Mouse (Mus musculus): ENCODE data around the gene Rtp2. TPM values are rescaled to one million over a fixed set of nuclear protein-coding genes. Genes with fewer than 3 reads are reported as not detected.
A peak's percentile ranks its signal among the peaks of the same experiment; 100 is the strongest.

Rtp2 gene
- polyA plus RNA-seq, 1 experiment from 2014 or later, result 0.10 TPM

DNA sequence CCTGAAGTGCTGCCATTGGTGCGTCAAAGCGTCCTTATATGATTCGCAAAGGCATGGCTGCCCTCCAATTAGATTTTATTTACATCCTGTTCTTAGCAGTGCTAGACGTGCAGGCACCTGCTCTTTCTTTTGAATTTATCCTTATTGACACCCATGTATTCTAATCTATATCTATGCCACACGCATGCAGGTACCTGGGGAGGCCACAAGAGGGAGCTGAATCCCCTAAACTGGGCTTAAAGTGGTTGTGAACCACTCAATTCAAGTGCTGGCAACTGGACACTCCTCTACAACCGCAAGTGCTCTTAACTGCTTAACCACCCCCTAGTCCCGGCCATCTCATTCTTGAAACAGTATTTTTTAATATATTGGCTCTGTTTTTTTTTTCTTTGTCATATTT lies 35.1 kb upstream of the Rtp2 start:
- no peak for DNase-seq (ENCODE audit: low spot score)
- Histone ChIP-seq H3K36me3 (replicated peaks) (no peaks in the 10 kb centered on the region), H3K9me3 (no peaks in the 10 kb centered on the region), H3K4me3 (no peak overlapping the region), H3K27ac (replicated peaks) (no peak overlapping the region), H3K4me1 (peaks cover 11% of the 10 kb centered on the region), H3K27me3 (replicated peaks; ENCODE audit: low read depth, poor library complexity, severe bottlenecking) (no peaks in the 10 kb centered on the region)
- WGBS, result 83% methylated on average over 7 of the region's 7 CpGs

DNA sequence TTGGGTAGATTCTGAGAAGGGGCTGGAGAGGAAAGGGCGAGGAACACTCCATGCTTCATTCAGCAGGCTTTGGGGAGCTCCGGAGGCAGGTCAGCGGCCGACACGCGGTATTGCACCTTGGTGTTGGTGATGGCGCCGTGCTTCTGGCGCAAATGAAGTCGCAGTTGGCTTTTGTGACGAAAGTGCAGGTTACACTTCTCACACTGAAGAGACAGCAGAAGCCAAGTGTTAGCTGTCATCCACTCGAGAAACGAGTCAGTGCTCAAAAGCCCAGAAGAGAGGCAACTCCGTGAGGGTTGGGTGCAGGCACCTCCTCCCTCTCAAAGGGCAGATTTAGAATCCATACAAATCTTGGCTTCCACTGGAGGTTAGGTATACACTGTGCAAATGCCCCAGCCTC lies 33.9 kb upstream of the Rtp2 start:
- no peaks in the 10 kb centered on the region for H3K9me3 ChIP-seq
- H3K27me3 ChIP-seq (replicated peaks; ENCODE audit: low read depth, poor library complexity, severe bottlenecking), result no peaks in the 10 kb centered on the region
- no peak overlapping the region for H3K27ac ChIP-seq (replicated peaks)
- no peaks in the 10 kb centered on the region for H3K36me3 ChIP-seq (replicated peaks)
- 87% methylated on average over 14 of the region's 14 CpGs for WGBS
- DNase-seq (ENCODE audit: low spot score), result no peak
- no peak overlapping the region for H3K4me3 ChIP-seq
- peaks cover 6% of the 10 kb centered on the region; the same call in 1 of the 2 replicates for H3K4me1 ChIP-seq

GRCm38 (mm10) chr16:23964706-23965367 lies 32.6 kb upstream of the Rtp2 start:
- H3K27ac ChIP-seq (replicated peaks), result no peak overlapping the region
- WGBS, result 81% methylated on average over 14 of the region's 14 CpGs
- peaks cover 6% of the 10 kb centered on the region; the same call in 1 of the 2 replicates for H3K4me1 ChIP-seq

DNA sequence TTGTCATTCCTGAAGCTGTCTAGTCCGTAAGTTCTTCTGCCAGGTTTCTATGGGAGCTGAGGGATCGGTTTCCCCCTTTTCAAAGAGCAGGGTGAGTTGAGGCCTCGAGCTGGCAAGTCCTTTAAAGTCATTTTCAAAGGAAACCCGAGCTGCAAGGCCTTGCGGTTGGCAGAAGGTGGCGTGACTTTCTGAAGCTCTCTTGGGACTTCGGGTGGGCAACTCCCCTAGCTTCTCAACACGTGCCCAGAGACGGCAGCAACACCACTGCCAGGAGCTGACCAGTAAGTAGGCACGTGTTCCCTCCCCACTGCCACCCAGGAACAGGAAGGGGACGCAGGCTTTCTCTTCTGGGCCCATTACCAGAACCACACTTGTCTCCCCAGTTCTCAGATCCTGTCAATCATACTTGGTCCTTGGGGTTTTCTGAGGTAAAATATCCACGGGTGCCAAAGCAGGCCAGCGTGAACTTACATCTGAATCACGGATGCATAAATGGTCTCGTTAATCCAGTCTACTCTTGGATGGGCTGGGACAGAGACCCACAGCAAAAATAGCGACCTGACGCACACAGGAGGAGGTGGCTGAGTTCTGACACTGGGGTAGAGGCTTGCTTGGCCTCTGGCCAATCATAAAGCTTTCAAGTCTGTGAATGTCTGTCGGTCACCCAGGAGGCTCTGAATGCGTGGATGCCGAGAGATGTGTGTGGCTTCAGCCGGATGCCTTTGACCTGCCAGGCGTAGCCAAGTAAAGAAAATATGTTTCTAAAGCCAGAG lies 31.9 kb upstream of the Rtp2 start:
- WGBS, result 79% methylated on average over 22 of the region's 22 CpGs
- Histone ChIP-seq H3K27ac (replicated peaks) (no peak overlapping the region), H3K4me3 (no peak overlapping the region), H3K36me3 (replicated peaks) (no peaks in the 10 kb centered on the region), H3K9me3 (no peaks in the 10 kb centered on the region), H3K4me1 (peaks cover 6% of the 10 kb centered on the region; the same call in 1 of the 2 replicates), H3K27me3 (replicated peaks; ENCODE audit: low read depth, poor library complexity, severe bottlenecking) (no peaks in the 10 kb centered on the region)
- no peak for DNase-seq (ENCODE audit: low spot score)

More at GRCm38 (mm10) chr16:23964706-23965367, 32.6 kb upstream of the Rtp2 start:
- H3K4me3 ChIP-seq, result no peak overlapping the region
- DNase-seq (ENCODE audit: low spot score), result no peak
- no peaks in the 10 kb centered on the region for H3K36me3 ChIP-seq (replicated peaks)
- no peaks in the 10 kb centered on the region for H3K27me3 ChIP-seq (replicated peaks; ENCODE audit: low read depth, poor library complexity, severe bottlenecking)
- no peaks in the 10 kb centered on the region for H3K9me3 ChIP-seq

- H3K27ac ChIP-seq (replicated peaks), result no peak overlapping the region
- H3K36me3 ChIP-seq (replicated peaks), result no peaks in the 10 kb centered on the region
- no peaks in the 10 kb centered on the region for H3K9me3 ChIP-seq
- peaks cover 6% of the 10 kb centered on the region; the same call in 1 of the 2 replicates for H3K4me1 ChIP-seq
- 87% methylated on average over 2 of the region's 2 CpGs for WGBS
- no peak for DNase-seq (ENCODE audit: low spot score)
- no peak overlapping the region for H3K4me3 ChIP-seq
- H3K27me3 ChIP-seq (replicated peaks; ENCODE audit: low read depth, poor library complexity, severe bottlenecking), result no peaks in the 10 kb centered on the region
Observed at GRCm38 (mm10) chr16:23962401-23962800, 30.2 kb upstream of the Rtp2 start.

DNA sequence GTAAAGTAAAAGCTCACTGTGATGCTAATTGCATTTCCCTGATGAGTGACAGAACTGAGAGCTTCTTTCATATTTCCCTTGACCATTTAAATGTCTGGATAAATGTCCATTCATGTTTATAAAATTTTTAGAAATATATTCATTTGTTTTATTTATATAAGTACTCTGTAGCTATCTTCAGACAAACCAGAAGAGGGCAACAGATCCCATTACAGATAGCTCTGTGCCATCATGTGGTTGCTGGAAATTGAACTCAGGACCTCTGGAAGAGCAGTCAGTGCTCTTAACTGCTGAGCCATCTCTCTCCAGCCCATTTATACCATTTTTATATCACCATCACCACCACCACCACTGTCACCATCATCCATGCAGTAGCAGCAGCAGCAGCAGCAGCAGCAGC lies 26.7 kb upstream of the Rtp2 start:
- H3K4me1 ChIP-seq, result peaks cover 4% of the 10 kb centered on the region; the same call in 1 of the 2 replicates
- H3K36me3 ChIP-seq (replicated peaks), result no peaks in the 10 kb centered on the region
- H3K4me3 ChIP-seq, result no peak overlapping the region
- H3K27me3 ChIP-seq (replicated peaks; ENCODE audit: low read depth, poor library complexity, severe bottlenecking), result no peaks in the 10 kb centered on the region
- no peak overlapping the region for H3K27ac ChIP-seq (replicated peaks)
- DNase-seq (ENCODE audit: low spot score), result no peak
- no peaks in the 10 kb centered on the region for H3K9me3 ChIP-seq

GRCm38 (mm10) chr16:23953959-23954260 lies 21.7 kb upstream of the Rtp2 start:
- DNase-seq (ENCODE audit: low spot score), result no peak
- Histone ChIP-seq H3K9me3 (no peaks in the 10 kb centered on the region), H3K4me3 (no peak overlapping the region), H3K36me3 (replicated peaks) (no peaks in the 10 kb centered on the region), H3K27me3 (replicated peaks; ENCODE audit: low read depth, poor library complexity, severe bottlenecking) (no peaks in the 10 kb centered on the region), H3K4me1 (no peaks in the 10 kb centered on the region; the same call in 1 of the 2 replicates), H3K27ac (replicated peaks) (no peak overlapping the region)
- 15% methylated on average over 1 of the region's 1 CpGs for WGBS

- no peak overlapping the region; the same call in 1 of the 2 replicates for H3K27ac ChIP-seq (replicated peaks)
- H3K9me3 ChIP-seq, result no peaks in the 10 kb centered on the region
- H3K4me1 ChIP-seq, result no peaks in the 10 kb centered on the region; the same call in 1 of the 2 replicates
- 55% methylated on average over 11 of the region's 11 CpGs for WGBS
- no peak overlapping the region for H3K4me3 ChIP-seq
- no peaks in the 10 kb centered on the region for H3K36me3 ChIP-seq (replicated peaks)
- DNase-seq (ENCODE audit: low spot score), result peak; percentile 75
- H3K27me3 ChIP-seq (replicated peaks; ENCODE audit: low read depth, poor library complexity, severe bottlenecking), result no peaks in the 10 kb centered on the region
Observed at GRCm38 (mm10) chr16:23953189-23953958, 21.2 kb upstream of the Rtp2 start.

- no peak overlapping the region for H3K27ac ChIP-seq (replicated peaks)
- H3K36me3 ChIP-seq (replicated peaks), result no peaks in the 10 kb centered on the region
- no peaks in the 10 kb centered on the region; the same call in 1 of the 2 replicates for H3K4me1 ChIP-seq
- 77% methylated on average over 4 of the region's 4 CpGs for WGBS
- no peaks in the 10 kb centered on the region for H3K27me3 ChIP-seq (replicated peaks; ENCODE audit: low read depth, poor library complexity, severe bottlenecking)
- no peak for DNase-seq (ENCODE audit: low spot score)
- no peak overlapping the region for H3K4me3 ChIP-seq
- no peaks in the 10 kb centered on the region for H3K9me3 ChIP-seq
Observed at GRCm38 (mm10) chr16:23952101-23952727, 20.0 kb upstream of the Rtp2 start.

- H3K36me3 ChIP-seq (replicated peaks), result no peaks in the 10 kb centered on the region
- DNase-seq (ENCODE audit: low spot score), result no peak
- no peaks in the 10 kb centered on the region for H3K9me3 ChIP-seq
- no peak overlapping the region for H3K4me3 ChIP-seq
- WGBS, result 90% methylated on average over 6 of the region's 6 CpGs
- H3K27ac ChIP-seq (replicated peaks), result no peak overlapping the region
- no peaks in the 10 kb centered on the region for H3K27me3 ChIP-seq (replicated peaks; ENCODE audit: low read depth, poor library complexity, severe bottlenecking)
- no peaks in the 10 kb centered on the region; the same call in 1 of the 2 replicates for H3K4me1 ChIP-seq
Observed at GRCm38 (mm10) chr16:23947654-23948053, 15.5 kb upstream of the Rtp2 start.

- H3K27ac ChIP-seq (replicated peaks), result no peak overlapping the region
- WGBS, result 79% methylated on average over 3 of the region's 3 CpGs
- no peak overlapping the region for H3K4me3 ChIP-seq
- DNase-seq (ENCODE audit: low spot score), result no peak
- H3K36me3 ChIP-seq (replicated peaks), result no peaks in the 10 kb centered on the region
- no peaks in the 10 kb centered on the region for H3K27me3 ChIP-seq (replicated peaks; ENCODE audit: low read depth, poor library complexity, severe bottlenecking)
- H3K9me3 ChIP-seq, result no peaks in the 10 kb centered on the region
- no peaks in the 10 kb centered on the region for H3K4me1 ChIP-seq
Observed at GRCm38 (mm10) chr16:23944801-23945200, 12.6 kb upstream of the Rtp2 start.

GRCm38 (mm10) chr16:23934397-23934796 lies 2.2 kb upstream of the Rtp2 start:
- Histone ChIP-seq H3K27me3 (replicated peaks; ENCODE audit: low read depth, poor library complexity, severe bottlenecking) (no peaks in the 10 kb centered on the region), H3K9me3 (no peaks in the 10 kb centered on the region), H3K4me1 (no peaks in the 10 kb centered on the region), H3K4me3 (no peak overlapping the region), H3K27ac (replicated peaks) (no peak overlapping the region), H3K36me3 (replicated peaks) (no peaks in the 10 kb centered on the region)
- DNase-seq (ENCODE audit: low spot score), result no peak
- WGBS, result 72% methylated on average over 2 of the region's 2 CpGs

Data from embryonic facial prominence, embryonic 10.5 days (tissue).